Mouse (Mus musculus) kidney, embryonic 14.5 days (tissue): ENCODE results near the gene Plxnb2. TPM values are rescaled to one million over a fixed set of nuclear protein-coding genes. Genes with fewer than 3 reads are reported as not detected.

ENCODE experiments used
- ATAC-seq: fragments of 200-750 bp; cut with Nextera tagmentation; 2 replicates; pipeline ENCODE4 v1.8.0; 2017; ENCODE audit warnings: moderate number of reproducible peaks, mild to moderate bottlenecking, moderate TSS enrichment, moderate library complexity; ENCODE audit not compliant: low FRiP score, low TSS enrichment
- H3K27ac ChIP-seq: fragments of 300-500 bp; sonication (generic); 2 replicates; pipeline ENCODE4 v1.5.1; 2014; ENCODE audit warnings: low read depth, mild to moderate bottlenecking, low read length, moderate library complexity, mixed read lengths
- H3K27me3 ChIP-seq: fragments of 300-500 bp; sonication (generic); 2 replicates; pipeline ENCODE4 v1.6.1; 2014; ENCODE audit warnings: mild to moderate bottlenecking, low read length; ENCODE audit not compliant: control insufficient read depth, insufficient read depth
- H3K36me3 ChIP-seq: fragments of 300-500 bp; sonication (generic); 2 replicates; pipeline ENCODE4 v1.6.1; 2014; ENCODE audit warnings: low read length, mixed read lengths; ENCODE audit not compliant: control insufficient read depth, insufficient read depth
- H3K4me1 ChIP-seq: fragments of 300-500 bp; sonication (generic); 2 replicates; pipeline ENCODE4 v1.6.1; 2014; ENCODE audit warnings: low read length, mixed read lengths; ENCODE audit not compliant: control insufficient read depth, insufficient read depth
- H3K4me2 ChIP-seq: fragments of 300-500 bp; sonication (generic); replicated peaks from 2 replicates; pipeline ENCODE4 v1.6.1; 2014; ENCODE audit warnings: low read depth, mild to moderate bottlenecking, low read length
- H3K4me3 ChIP-seq: fragments of 300-500 bp; sonication (generic); 2 replicates; pipeline ENCODE4 v1.5.1; 2014; ENCODE audit warnings: mild to moderate bottlenecking, low read length
- H3K9ac ChIP-seq: fragments of 300-500 bp; sonication (generic); 2 replicates; pipeline ENCODE4 v1.6.1; 2014; ENCODE audit warnings: low read depth, mild to moderate bottlenecking, low read length, moderate library complexity
- H3K9me3 ChIP-seq: fragments of 300-500 bp; sonication (generic); 2 replicates; pipeline ENCODE4 v1.6.1; 2016; ENCODE audit warnings: low read length; ENCODE audit not compliant: control insufficient read depth
- WGBS: fragments of 180-500 bp; shearing (Covaris S2); extraction: QIAGEN DNeasy Blood & Tissue Kit; methylation state at CpG from one replicate; pipeline ENCODE4 v1.1.7; 2014; 5-methylcytosine and 5-hydroxymethylcytosine counted together
- polyA plus RNA-seq: library from polyadenylated mRNA; unstranded; fragments of >200 nt; fragmentation: Nextera tagmentation; extraction: Ambion mirVana; gene quantifications from 2 replicates; pipeline ENCODE4 v1.2.1, GENCODE M21; 2014

Gene Plxnb2
- polyA plus RNA-seq, 1 experiment from 2014 or later, result 165 TPM

DNA sequence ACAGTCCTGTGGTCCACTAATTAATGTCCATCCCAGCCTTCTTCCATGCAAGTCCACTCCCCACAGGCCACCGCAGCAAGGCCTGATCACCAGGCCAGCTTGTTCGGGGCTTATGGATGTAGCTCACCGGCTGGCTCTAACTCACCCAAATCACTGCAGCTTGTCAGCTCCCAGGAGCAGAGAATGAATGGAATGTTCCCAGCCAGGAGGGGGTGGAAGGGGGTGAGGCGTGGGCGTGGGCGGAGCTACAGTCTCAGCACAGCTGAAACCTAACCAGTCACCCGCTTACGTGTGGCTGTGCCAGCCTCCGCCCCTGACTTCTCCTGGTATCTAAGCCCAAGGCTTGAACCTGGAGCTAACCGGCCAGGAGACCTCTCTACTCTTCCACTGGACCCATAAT, 11.2 kb downstream of the Plxnb2 start:
- H3K4me3 ChIP-seq, result peak overlapping the region; percentile 1; the same call in 1 of the 2 replicates

DNA sequence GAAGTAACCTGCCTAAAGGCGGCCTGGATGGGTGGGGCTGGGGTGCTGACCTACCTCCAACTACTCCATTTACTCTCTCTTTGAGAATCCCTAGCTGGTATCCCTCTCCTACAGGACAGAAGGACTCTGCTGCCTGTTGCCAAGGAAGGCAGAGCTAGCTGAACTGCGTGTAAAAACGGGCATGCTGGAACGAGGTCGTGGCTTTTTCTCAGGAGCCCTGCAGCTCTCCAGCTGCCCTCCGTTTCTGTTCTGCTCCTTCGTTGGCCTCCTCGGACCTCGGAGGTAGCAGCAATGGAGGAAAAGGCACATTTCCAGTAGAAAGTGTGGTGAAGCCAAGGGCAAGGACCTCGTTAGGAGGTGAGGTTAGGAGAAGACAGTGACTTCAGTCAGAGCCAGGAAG, 11.7 kb downstream of the Plxnb2 start:
- H3K9ac ChIP-seq, result 0 out of 2 replicates have a peak overlapping the region, but pooled peaks have one; percentile 28
- peaks cover 62% of the 10 kb centered on the region for H3K36me3 ChIP-seq
- 60% methylated on average over 10 of the region's 10 CpGs for WGBS

More for the DNA sequence above, 11.2 kb downstream of the Plxnb2 start:
- peaks cover 41% of the 10 kb centered on the region for H3K4me1 ChIP-seq
- H3K27ac ChIP-seq, result peak overlapping the region; percentile 77
- WGBS, result 6% methylated on average over 10 of the region's 10 CpGs
- no peaks in the 10 kb centered on the region for H3K27me3 ChIP-seq
- peak overlapping the region; percentile 30 for H3K4me2 ChIP-seq
- peak; percentile 77 for ATAC-seq
- no peaks in the 10 kb centered on the region for H3K9me3 ChIP-seq
- 0 out of 2 replicates have a peak overlapping the region, but pooled peaks have one; percentile 28 for H3K9ac ChIP-seq
- peaks cover 57% of the 10 kb centered on the region for H3K36me3 ChIP-seq

DNA sequence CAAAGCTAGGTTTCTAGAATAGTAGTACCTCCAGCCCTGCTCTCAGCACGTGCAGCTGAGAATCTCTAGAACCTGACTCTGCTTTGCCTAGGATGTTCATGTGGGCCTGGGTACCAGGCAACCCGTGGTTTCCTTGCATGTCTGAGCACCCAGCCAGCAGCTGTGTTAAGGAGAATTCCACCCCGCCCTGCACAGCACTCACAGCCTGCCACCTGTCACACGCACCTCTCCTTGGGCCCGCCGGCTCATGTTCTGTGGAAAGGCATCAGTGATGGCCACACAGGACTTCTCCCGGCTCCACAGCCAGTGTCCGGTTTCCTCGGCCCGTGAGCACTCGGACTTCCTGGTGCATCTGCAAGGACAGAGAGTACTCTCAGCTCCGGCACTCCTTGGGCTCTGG, 15.1 kb downstream of the Plxnb2 start:
- no peaks in the 10 kb centered on the region for H3K27me3 ChIP-seq
- peaks cover 18% of the 10 kb centered on the region for H3K4me1 ChIP-seq
- no peak overlapping the region for H3K9ac ChIP-seq
- H3K36me3 ChIP-seq, result peaks cover 97% of the 10 kb centered on the region
- no peaks in the 10 kb centered on the region for H3K9me3 ChIP-seq
- no peak overlapping the region for H3K4me3 ChIP-seq
- no peak for ATAC-seq
- H3K4me2 ChIP-seq, result no peak overlapping the region
- H3K27ac ChIP-seq, result no peak overlapping the region
- 96% methylated on average over 12 of the region's 12 CpGs for WGBS

More for the DNA sequence above, 11.7 kb downstream of the Plxnb2 start:
- peaks cover 36% of the 10 kb centered on the region for H3K4me1 ChIP-seq
- H3K27me3 ChIP-seq, result no peaks in the 10 kb centered on the region
- H3K4me3 ChIP-seq, result no peak overlapping the region; the same call in 1 of the 2 replicates
- H3K4me2 ChIP-seq, result peak overlapping the region; percentile 30
- ATAC-seq, result no peak
- no peaks in the 10 kb centered on the region for H3K9me3 ChIP-seq
- H3K27ac ChIP-seq, result peak overlapping the region; percentile 77; the same call in 1 of the 2 replicates

DNA sequence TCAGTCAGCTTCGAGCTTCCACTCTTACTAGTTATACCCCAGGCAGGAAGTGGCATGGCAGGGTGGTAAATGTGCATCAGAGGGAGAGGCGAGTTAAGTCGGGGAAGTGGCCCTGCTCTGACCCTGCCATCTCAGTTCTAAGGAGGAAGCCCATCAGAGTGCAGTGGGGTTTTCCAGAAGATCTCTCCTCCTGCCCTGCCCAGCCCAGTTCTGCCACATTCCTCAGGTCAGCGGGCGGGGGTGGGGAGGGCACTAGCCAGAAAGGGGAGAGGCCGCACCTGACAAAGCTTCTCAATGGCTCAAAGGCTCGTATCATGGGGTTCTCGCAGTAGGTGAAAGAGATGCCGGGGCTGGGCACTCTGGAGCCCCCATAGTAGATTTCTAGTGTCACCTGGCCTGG, 19.2 kb downstream of the Plxnb2 start:
- H3K27ac ChIP-seq, result no peak overlapping the region

DNA sequence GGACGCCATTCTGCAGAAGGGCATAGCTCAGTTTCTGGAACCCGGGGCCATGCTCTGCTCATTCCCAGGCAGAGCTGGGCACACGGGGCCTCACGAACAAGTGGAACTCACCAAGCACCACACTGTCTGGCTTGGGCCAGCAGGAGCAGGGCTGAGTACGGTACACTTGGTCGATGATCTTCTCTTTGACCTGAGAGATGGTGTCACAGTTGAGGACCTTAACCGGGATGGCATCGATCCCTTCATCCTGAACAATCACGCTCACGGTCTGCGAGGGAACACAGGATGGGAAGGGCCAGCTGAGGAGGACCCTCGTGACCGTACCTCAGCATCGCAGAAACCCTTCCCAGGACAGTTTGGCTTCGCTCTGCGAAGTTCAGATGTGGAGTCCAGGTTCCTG, 22.1 kb downstream of the Plxnb2 start:
- Histone ChIP-seq H3K36me3 (peaks cover 97% of the 10 kb centered on the region), H3K4me3 (no peak overlapping the region), H3K27me3 (no peaks in the 10 kb centered on the region), H3K27ac (no peak overlapping the region), H3K9ac (no peak overlapping the region), H3K4me2 (no peak overlapping the region), H3K9me3 (no peaks in the 10 kb centered on the region), H3K4me1 (no peaks in the 10 kb centered on the region)
- WGBS, result 95% methylated on average over 16 of the region's 16 CpGs
- ATAC-seq, result no peak

More for the DNA sequence above, 19.2 kb downstream of the Plxnb2 start:
- 75% methylated on average over 9 of the region's 9 CpGs for WGBS
- no peaks in the 10 kb centered on the region for H3K9me3 ChIP-seq
- ATAC-seq, result no peak
- no peak overlapping the region for H3K9ac ChIP-seq
- no peaks in the 10 kb centered on the region for H3K27me3 ChIP-seq
- no peak overlapping the region for H3K4me2 ChIP-seq
- H3K4me1 ChIP-seq, result no peaks in the 10 kb centered on the region
- no peak overlapping the region for H3K4me3 ChIP-seq
- peaks cover 100% of the 10 kb centered on the region for H3K36me3 ChIP-seq

DNA sequence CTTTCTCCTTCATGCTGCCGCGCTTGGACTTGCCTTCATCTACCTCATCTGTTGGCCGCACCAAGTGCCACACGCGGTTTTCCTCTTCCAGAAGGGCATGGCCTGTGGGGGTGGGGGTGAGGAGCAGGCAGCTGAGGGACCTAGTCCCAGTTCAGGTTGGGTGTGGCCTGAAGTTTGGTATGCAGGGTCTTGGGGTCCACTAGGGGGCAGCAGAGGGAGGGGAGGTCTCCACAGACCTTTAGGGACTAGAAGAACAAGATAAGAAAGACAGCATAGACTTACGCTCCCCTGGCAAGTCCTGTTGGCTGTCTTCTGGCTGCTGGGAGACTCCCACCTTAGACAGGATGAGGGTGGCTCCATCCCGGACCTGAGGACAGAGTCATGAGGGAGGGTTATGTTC, 22.6 kb downstream of the Plxnb2 start:
- 68% methylated on average over 7 of the region's 7 CpGs for WGBS

DNA sequence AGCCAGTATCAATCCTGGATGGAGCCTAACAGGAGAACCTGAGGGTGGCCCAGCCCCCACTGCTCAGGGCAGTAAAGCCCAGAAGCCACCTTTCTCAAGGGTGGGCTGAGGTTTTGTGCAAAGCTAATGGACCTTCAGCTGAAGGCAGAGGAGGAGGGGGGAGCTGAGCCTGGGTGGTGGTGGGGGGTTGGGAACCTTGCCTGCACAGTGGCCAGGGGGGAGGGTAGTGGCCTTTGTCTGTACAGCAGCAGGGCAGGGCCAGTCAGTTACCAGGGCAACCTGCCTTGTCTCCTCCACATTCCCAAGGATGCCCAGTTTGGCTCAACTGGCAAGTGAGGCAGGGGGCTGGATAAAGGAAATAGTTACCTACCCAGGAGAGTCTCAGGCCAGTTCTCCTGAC, 28.3 kb downstream of the Plxnb2 start:
- H3K27ac ChIP-seq, result no peak overlapping the region
- ATAC-seq, result no peak

More for the DNA sequence above, 22.6 kb downstream of the Plxnb2 start:
- Histone ChIP-seq H3K4me2 (no peak overlapping the region), H3K9me3 (no peaks in the 10 kb centered on the region), H3K9ac (no peak overlapping the region), H3K27ac (no peak overlapping the region), H3K27me3 (no peaks in the 10 kb centered on the region), H3K4me1 (no peaks in the 10 kb centered on the region), H3K4me3 (no peak overlapping the region), H3K36me3 (peaks cover 92% of the 10 kb centered on the region)
- no peak for ATAC-seq

DNA sequence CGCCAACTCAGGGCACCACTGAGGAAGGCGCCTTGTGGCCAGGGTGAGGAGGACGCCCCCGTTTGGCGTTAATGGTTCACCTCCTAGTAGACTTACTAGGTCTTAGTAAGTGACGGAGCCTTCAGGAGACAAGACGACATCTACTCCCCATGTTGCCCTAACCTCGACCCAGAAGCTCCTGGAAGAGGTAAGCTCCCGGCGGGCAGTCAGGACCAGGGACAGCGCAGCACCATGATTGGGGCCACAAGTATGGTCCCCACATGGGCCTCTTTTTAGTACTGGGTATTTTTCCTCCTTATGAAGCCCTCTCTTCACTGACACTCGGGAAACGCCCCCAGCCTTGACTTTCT, 30.6 kb downstream of the Plxnb2 start:
- H3K27ac ChIP-seq, result no peak overlapping the region
- WGBS, result 2% methylated on average over 13 of the region's 13 CpGs
- H3K4me2 ChIP-seq, result peak overlapping the region; percentile 95
- H3K4me1 ChIP-seq, result peaks cover 37% of the 10 kb centered on the region
- H3K27me3 ChIP-seq, result peaks cover 11% of the 10 kb centered on the region; the same call in 1 of the 2 replicates
- H3K36me3 ChIP-seq, result peaks cover 12% of the 10 kb centered on the region
- H3K4me3 ChIP-seq, result peak overlapping the region; percentile 68
- H3K9ac ChIP-seq, result peak overlapping the region; percentile 78; the same call in 1 of the 2 replicates
- H3K9me3 ChIP-seq, result no peaks in the 10 kb centered on the region
- peak; percentile 5; the same call in 1 of the 2 replicates for ATAC-seq

More for the DNA sequence above, 28.3 kb downstream of the Plxnb2 start:
- H3K4me2 ChIP-seq, result no peak overlapping the region
- H3K9ac ChIP-seq, result no peak overlapping the region
- H3K4me3 ChIP-seq, result no peak overlapping the region
- H3K9me3 ChIP-seq, result no peaks in the 10 kb centered on the region
- peaks cover 25% of the 10 kb centered on the region for H3K4me1 ChIP-seq
- H3K27me3 ChIP-seq, result 0 out of 2 replicates have a peak, but pooled peaks cover 4% of the 10 kb centered on the region
- H3K36me3 ChIP-seq, result peaks cover 35% of the 10 kb centered on the region

DNA sequence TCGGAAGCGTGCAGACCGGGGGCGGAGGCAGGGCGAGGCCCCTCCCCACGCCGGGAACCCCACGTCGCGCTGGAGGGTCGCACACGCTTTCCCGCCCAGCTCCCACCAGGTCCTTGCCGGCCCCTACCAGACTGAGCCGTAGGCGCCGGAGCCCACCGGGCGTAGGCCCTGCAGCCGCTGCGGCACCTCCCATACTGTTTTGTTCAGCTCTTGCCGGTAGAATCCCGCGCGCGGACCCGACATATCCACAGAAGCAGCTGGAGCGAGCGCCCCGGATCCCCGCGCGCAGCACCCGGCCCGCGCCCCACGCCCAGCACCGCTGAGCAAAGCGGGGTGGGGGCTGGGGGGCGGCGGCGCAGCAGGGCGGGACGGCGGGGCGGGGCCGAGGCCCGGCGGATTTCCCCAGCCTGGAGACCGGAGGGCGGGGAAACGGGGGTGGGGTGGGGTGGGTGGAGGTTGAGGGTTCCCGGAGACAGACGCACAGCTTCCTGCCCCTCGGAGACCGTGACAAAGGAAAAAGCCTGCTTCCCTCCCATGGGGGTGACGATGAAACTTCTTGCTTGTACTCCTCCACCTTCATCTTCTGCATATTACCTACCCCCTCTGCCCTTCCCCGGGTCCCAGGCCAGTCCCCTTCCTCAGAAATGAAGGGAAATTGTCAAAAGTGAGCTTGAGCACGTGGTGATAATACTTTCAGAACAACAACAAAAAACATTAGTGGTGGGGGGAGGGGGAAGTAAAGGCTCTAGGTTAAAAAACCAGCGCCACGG, 31.1 kb downstream of the Plxnb2 start, which contains the start of gene Mapk11:
Gene Mapk11 (minus strand): TSS at position 358 of the 770 bp plus-strand sequence.
- WGBS, result 1% methylated on average over 60 of the region's 61 CpGs
- Histone ChIP-seq H3K4me2 (peak within 1 kb of the TSS; percentile 95), H3K27ac (no peak within 1 kb of the TSS), H3K9me3 (no peaks in the 10 kb centered on the region), H3K36me3 (peaks cover 7% of the 10 kb centered on the region), H3K4me1 (peaks cover 37% of the 10 kb centered on the region), H3K9ac (peak within 1 kb of the TSS; percentile 78), H3K27me3 (peaks cover 11% of the 10 kb centered on the region; the same call in 1 of the 2 replicates), H3K4me3 (peak within 1 kb of the TSS; percentile 68)
- ATAC-seq, result peak; percentile 51
